Mouse (Mus musculus): ENCODE data around the gene Morc3. TPM values are rescaled to one million over a fixed set of nuclear protein-coding genes. Genes with fewer than 3 reads are reported as not detected.

The Morc3 gene
- total RNA-seq, 2 experiments from 2014 or later: 32.3 to 63.2 TPM

GRCm38 (mm10) chr16:93860686-93861085 is 28.8 kb downstream of the Morc3 start:
- no peak for ATAC-seq (replicated peaks; ENCODE audit: low FRiP score, poor library complexity, severe bottlenecking)

DNA sequence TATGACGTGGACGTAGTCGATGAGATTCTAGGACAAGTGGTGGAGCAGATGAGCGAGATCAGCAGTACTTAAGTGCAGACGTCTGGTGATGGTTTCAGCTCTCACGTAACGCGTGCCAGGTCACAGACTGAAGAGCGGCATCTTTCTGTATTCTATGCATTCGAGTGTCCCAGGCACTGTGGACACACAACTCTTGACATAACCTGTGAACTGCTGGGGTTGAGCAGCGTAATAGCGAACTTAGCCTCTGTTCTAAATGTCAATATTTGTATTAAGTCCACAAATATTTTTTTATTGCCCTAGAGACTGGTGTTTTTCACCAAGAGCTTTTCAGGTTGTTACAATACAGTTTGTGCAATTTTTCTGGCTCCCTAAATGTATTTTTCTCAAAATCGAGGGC is 42.9 kb downstream of the Morc3 start:
- ATAC-seq (replicated peaks; ENCODE audit: low FRiP score, poor library complexity, severe bottlenecking): no peak

DNA sequence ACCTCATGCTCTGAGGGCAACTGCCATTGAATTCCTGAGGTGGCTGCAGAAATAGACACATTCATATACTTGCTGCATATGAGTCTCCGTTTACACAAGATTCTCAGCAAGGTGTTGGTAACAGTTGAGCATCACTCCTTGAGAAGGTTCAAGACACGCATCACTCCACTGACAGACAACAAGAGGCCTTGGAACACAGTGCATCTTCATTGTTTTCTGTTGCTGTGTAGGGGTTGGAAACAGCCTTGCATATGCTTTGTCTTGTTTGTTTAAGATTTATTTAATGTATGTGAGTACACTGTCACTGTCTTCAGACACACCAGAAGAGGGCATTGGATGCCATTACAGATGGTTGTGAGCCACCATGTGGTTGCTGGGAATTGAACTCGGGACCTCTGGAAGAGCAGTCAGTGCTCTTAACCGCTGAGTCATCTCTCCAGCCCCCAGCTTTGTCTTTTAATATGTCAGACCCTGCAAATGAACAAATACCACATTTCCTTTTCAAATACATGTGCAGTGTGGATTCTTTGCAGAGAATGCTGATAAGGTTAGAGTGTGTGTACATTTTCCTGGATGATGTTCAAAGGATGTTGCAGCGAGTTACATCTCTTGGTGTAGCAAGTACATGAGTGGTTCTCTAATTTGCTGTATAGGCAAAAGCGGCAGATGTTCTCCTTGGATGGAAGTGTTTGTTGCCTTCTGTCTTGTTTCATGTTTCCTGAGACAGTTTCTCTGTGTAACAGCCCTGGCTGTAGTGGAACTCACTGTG is 45.9 kb downstream of the Morc3 start:
- ATAC-seq (replicated peaks; ENCODE audit: low FRiP score, poor library complexity, severe bottlenecking): no peak

DNA sequence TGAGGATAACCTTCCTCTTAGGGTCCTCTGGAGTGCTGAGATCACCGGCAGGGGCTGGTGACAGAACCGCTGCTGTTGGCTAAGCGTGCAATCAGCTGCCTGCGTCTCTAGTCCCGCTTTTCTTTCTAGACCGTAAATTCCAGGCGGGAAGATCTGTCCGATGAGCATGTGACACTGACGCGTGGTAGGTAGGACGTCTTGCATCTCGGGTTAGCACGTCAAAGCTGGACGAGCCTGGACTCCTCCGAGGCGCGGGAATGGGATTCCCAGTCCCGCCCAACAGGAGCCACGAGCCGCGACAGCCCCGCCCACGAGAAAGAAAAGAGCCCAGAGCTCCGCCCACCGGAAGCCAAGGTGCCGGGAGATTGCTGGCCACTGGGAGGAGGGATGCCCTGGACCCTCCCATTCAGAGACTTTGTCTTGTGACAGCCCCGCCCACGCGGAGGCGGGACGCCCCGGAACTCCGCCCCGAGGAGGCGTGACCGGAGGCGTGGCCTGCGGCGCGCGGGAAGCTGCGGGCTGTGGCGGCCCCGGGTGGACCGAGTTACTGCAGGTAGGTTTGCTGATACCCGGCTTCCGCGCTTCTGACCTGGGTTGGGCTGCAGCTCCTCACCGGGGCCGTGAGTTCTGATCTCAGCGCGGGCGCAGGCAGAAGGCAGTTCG is 51.6 kb downstream of the Morc3 start, which contains the start of gene Chaf1b:
Gene Chaf1b, plus strand, starts transcription at position 479 of the 663 bp plus-strand sequence.
- ATAC-seq (replicated peaks; ENCODE audit: low FRiP score, poor library complexity, severe bottlenecking): peak; percentile 88

DNA sequence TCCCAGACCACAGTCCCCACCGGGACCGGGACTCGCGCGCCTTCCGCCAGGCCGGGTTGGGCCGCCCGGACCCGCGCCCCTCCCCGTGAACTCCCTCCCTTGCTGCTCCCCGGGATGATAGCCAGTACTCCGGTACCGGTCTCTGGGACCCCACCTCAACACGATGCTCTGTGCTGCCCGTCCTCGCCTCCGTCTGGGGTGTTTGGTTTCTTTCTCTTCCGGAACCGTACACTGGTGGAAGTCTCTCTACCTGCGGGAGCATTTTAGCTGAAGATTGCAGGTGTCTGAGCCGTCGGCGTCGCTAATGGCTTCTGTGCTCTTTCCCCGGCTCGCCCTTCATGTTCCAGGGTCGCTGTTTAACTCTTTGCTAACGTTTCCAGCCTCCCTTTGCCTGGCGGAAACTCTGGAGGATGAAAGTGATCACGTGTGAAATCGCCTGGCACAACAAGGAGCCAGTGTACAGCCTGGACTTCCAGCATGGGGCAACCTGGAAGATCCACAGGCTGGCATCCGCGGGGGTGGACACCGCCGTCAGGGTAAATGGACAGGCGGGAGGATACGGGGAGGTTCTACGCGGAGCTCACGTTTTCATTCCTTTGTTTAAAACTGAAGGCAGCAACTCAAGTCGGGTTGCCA is 52.3 kb downstream of the Morc3 start:
- peak; percentile 52 for ATAC-seq (replicated peaks; ENCODE audit: low FRiP score, poor library complexity, severe bottlenecking)

DNA sequence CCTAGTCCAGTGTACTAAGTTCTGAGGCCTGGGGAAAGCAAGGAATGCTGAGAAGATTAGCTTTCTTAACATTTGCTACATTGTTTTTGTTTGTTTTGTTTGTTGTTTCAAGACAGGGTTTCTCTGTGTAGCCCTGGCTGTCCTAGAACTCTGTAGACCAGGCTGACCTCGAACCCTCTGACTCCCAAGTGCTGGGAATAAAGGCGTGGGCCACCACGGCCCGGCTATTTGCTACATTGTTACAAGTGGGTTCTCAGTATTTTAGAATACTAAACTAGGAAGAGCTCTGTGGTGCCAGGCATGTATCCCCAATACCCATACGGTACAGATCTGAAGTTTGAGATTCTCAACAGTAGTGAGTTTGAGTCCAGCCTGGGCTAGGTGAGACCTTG is 52.8 kb downstream of the Morc3 start:
- ATAC-seq (replicated peaks; ENCODE audit: low FRiP score, poor library complexity, severe bottlenecking): no peak

- ATAC-seq (replicated peaks; ENCODE audit: low FRiP score, poor library complexity, severe bottlenecking): no peak
These were observed 56.6 kb downstream of the Morc3 start for GRCm38 (mm10) chr16:93888481-93888880.

GRCm38 (mm10) chr16:93890948-93891604 is 59.2 kb downstream of the Morc3 start:
- no peak for ATAC-seq (replicated peaks; ENCODE audit: low FRiP score, poor library complexity, severe bottlenecking)

DNA sequence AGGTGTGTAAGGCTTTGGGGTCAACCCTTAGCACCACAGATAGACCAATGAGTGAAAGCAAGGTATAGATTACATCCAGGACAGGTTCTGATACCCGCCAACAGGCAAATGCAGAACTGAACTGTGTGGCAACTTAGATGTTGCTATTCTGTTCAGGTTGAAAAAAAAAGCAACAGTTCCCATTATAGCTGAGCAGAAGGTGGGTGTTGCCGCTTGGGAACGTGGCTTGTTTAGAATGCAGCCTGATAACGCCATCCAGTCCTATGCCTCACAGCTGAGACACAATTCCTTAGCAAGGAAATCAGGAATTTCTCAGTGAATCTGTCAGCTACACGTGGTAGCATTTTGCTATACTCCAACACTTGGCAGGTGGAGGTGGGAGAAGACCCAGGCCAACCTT is 61.4 kb downstream of the Morc3 start:
- no peak for ATAC-seq (replicated peaks; ENCODE audit: low FRiP score, poor library complexity, severe bottlenecking)

- ATAC-seq (replicated peaks; ENCODE audit: low FRiP score, poor library complexity, severe bottlenecking): no peak
These were observed 71.1 kb downstream of the Morc3 start for GRCm38 (mm10) chr16:93903027-93903426.

GRCm38 (mm10) chr16:93906156-93907014 is 74.5 kb downstream of the Morc3 start:
- ATAC-seq (replicated peaks; ENCODE audit: low FRiP score, poor library complexity, severe bottlenecking): peak; percentile 93

- no peak for ATAC-seq (replicated peaks; ENCODE audit: low FRiP score, poor library complexity, severe bottlenecking)
These were observed 75.8 kb downstream of the Morc3 start for GRCm38 (mm10) chr16:93907761-93908160.

GRCm38 (mm10) chr16:93908196-93908595 is 76.3 kb downstream of the Morc3 start:
- ATAC-seq (replicated peaks; ENCODE audit: low FRiP score, poor library complexity, severe bottlenecking): no peak

- no peak for ATAC-seq (replicated peaks; ENCODE audit: low FRiP score, poor library complexity, severe bottlenecking)
These were observed 78.0 kb downstream of the Morc3 start for GRCm38 (mm10) chr16:93909936-93910335.

GRCm38 (mm10) chr16:93910735-93911665 is 79.1 kb downstream of the Morc3 start:
- ATAC-seq (replicated peaks; ENCODE audit: low FRiP score, poor library complexity, severe bottlenecking): no peak

- ATAC-seq (replicated peaks; ENCODE audit: low FRiP score, poor library complexity, severe bottlenecking): no peak
These were observed 80.2 kb downstream of the Morc3 start for GRCm38 (mm10) chr16:93912158-93912557.

DNA sequence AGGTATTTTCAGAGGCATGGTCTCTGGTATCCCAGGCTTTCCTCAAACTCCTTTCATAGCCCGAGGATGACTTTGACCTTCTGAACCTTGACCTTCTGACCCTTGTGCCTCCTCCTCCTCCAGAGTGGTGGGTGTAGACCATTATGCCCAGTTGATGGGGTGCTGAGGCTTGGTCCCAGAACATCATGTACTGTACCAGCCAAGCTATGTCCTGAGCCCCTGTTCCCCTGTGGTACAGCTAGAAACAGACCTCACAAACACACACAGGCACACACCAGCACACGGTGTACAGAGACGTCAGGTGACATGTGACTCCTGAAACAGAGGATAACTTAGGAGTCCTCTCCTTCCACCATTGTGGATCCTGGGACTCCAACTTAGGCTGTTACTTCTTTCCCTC is 80.9 kb downstream of the Morc3 start:
- ATAC-seq (replicated peaks; ENCODE audit: low FRiP score, poor library complexity, severe bottlenecking): no peak

DNA sequence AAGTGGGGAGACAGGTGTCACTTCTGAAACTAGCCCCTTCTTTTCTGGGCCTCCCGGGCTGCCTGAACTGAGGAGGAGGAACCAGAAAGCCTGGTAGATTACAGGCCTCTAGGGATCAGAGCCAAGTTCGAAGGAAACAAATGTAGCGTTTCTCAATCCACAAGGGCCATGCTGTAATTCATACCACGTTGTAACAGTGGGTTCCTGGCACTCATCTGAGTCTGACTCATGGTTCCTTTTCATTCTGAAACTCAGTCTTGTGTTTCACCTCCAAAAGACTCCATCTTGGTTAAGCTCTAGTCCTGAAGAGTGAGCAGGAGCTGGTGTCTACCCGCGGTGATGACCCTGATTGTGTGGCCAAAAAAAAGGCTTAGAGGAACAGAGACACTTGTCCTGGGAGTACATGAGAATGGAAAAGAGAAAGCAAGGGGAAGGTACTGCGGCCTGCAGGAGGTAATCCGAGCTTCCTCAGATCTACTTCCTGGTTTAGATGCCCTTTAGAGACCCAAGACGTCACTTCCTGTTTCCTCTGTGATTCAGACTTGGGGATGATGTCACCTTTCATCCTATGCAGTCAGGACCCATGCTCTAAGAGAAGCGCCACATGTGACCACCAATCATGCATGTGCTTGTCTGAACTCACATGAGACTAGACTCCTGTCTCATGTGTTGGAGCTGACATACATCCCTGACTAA is 82.1 kb downstream of the Morc3 start:
- ATAC-seq (replicated peaks; ENCODE audit: low FRiP score, poor library complexity, severe bottlenecking): no peak
